Mouse (Mus musculus): ENCODE data around the gene Efemp2. TPM values are rescaled to one million over a fixed set of nuclear protein-coding genes. Genes with fewer than 3 reads are reported as not detected.

Efemp2 gene
- 55.5 and 56.3 TPM in 2 replicates for total RNA-seq (2021)
- long read RNA-seq, transcript Efemp2-201 (10 exons, 1,781 nt): minor isoform, 21 of 81 reads
- long read RNA-seq, transcript Efemp2-204 (11 exons, 1,557 nt): major isoform, 44 of 81 reads
- long read RNA-seq, partial matches to known transcripts: 3 of 81 reads
- long read RNA-seq, other reads (novel, unspliced or antisense): 11 of 81 reads

DNA sequence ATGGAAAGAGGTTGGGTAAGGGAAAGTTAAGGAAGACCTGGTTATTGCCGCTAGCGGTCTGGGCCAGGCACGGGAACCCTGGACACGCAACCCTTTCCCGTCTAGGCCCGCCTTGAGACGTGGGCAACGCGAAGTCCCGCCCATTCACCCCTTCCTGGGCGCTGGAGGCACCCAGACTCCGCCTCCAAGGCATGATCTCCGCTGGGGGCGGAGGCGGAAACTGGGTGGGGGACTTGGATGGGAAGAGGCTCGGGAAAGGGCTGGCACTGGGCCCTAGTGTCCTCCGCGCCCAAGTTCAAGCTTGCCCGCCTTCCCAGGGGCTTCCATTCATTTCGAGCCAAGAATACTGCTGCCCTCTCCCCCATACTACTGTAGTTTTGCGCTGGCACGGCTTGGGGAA lies at the start of gene Efemp2:
TSS of gene Efemp2 (plus strand) at position 235 of the 400 bp plus-strand sequence.
- peak; percentile 90 for DNase-seq

GRCm38 (mm10) chr19:5424092-5424781 lies 49.5 kb upstream of the Efemp2 start:
- peak; percentile 76 for DNase-seq

GRCm38 (mm10) chr19:5424782-5425741 lies 48.7 kb upstream of the Efemp2 start, which contains the start of the genes Drap1 and AI837181:
Drap1 (minus strand) TSS chr19:5424979.
AI837181 (plus strand) TSS chr19:5425144.
- peak; percentile 97 for DNase-seq

DNA sequence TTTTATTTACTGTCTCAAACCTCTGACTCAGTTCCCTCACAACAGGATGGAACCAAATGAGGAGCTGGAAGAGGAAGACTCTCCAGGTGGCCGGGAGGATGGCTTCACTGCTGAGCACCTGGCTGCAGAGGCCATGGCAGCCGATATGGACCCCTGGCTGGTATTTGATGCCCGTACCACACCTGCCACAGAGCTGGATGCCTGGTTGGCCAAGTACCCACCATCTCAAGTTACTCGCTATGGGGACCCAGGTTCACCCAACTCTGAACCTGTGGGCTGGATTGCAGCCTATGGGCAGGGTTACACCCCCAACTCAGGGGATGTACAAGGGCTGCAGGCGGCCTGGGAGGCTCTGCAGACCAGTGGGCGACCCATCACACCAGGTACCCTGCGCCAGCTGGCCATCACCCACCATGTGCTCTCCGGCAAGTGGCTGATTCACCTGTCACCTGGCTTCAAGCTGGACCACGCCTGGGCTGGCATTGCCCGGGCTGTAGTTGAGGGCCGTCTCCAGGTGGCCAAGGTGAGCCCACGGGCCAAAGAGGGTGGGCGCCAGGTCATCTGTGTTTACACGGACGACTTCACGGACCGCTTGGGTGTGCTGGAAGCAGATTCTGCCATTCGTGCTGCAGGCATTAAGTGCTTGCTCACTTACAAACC lies 47.7 kb upstream of the Efemp2 start:
- no peak for DNase-seq

GRCm38 (mm10) chr19:5426640-5427290 lies 47.0 kb upstream of the Efemp2 start:
- DNase-seq: no peak

DNA sequence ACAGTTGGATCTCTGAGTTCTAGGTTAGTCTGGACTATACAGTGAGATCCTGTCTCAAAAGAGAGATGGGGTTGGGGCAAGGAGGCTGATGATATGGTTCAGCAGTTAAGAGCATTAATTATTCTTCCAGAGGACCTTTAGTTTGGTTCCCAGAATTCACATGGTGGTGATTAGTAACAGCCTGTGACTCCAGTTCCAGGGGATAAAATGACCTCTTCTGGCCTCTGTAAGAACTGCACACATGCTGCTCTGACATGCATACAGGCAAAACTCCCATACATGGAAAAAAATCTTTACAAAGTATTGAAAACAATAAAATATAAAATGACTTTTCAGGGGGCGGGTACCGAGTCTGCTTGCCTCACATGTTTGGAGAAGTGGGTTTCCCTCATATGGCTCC lies 45.7 kb upstream of the Efemp2 start:
- no peak for DNase-seq

DNA sequence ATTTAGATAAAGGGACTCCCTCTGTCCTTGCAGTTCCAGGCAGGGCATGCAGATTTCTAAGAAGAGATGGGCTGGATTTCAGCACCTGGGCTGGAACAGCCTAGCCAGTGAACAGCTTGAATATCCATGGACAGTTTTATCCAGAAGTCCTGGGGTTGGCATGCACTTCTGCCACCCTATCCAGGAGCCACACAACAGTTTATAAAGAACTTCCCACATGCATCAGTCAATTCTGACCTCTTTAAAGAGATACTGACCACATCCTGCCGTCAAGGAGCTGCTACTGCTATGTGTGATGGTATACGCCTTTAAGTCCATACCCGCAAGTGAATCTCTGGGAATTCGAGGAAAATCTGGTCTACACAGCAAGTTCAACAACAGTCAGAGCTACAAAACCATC lies 44.5 kb upstream of the Efemp2 start:
- DNase-seq: no peak

GRCm38 (mm10) chr19:5429806-5430205 lies 43.9 kb upstream of the Efemp2 start:
- DNase-seq: peak; percentile 88

DNA sequence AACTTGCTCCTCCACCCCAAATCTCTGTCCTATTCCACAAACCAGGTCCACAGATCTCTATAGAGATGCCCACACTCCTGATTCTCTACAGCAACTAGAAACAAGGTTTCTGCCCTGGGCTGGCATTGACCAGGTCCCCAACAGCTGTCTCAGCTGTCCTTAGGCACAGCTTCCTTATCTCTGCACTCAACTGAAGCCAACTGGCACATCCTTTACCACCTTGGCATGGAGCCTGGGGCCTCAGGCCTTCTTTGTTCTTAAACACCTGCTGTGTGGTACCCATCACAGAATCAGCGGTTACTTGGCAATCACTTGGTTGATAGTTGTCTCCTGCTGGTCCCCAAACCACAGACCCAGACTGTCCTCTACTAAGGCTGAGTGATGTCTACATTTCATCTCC lies 43.3 kb upstream of the Efemp2 start:
- no peak for DNase-seq

DNA sequence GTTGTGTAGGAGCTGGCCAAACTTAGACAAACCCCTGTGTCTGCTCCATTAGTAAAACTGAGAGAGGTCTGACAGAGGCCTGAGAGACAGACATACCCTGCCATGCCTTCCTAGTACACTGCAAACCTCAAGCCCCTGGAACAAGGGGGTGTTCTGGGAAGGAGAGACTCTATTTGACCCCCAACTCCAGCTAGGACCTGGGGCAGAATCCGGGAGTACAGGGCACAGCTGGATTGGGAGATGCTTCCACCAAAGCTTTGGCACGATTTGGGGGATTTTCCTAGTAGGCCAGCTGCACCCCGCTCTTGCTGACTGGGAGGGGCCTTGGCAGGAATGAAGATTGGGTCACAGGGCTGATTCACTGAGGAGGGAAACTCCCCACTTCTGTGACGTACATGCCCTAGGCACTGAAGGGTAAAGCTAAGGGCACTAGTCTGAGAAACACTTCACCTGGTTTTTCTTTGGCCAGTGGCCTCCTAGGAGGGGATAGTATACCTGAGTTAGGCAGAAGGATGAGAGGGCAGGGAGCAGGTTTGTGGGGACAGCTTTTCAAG lies 41.8 kb upstream of the Efemp2 start:
- DNase-seq: no peak

- peak; percentile 58 for DNase-seq
These were observed 40.5 kb upstream of the Efemp2 start for GRCm38 (mm10) chr19:5432992-5433852.

DNA sequence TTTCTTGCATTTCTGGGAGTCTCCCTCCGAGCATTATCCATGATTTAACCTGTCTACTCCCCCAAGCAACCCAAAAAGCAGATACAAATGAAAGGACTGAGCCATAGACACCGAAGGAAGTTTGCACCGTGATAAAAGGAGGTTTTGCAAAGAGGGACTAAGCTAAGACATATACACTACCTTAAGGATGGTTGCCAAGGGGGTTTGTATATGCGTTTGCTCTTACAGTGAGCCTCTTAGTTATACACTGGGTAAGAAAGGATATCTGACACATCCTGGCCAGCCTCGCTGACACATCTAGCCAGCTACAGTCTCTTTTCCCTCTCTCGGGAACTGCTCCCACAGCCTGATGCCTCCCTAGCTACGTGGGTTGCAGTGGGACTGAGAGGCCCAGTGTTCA lies 39.8 kb upstream of the Efemp2 start:
- no peak for DNase-seq

GRCm38 (mm10) chr19:5444371-5444908 lies 29.3 kb upstream of the Efemp2 start:
- no peak for DNase-seq

DNA sequence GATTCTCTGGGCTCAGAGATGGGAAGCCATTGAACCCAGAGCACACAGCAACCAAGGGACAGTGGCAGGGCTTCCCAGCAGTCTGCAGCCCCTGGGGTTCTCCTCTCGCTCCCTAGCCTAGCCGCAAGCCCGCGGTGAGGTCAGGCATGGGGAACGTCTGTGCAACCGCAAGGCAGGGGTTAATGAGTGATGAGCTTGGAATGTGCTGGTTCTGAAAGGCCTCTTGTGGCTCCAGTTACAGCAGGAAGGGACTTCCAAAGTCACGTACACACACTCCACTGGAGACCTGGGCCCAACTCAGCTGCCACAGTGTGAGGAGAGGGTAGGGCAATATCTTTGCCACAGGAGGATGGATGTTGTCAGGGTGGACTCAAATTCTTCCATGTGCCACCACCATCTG lies 28.8 kb upstream of the Efemp2 start:
- no peak for DNase-seq

GRCm38 (mm10) chr19:5445747-5446146 lies 28.0 kb upstream of the Efemp2 start:
- DNase-seq: no peak

DNA sequence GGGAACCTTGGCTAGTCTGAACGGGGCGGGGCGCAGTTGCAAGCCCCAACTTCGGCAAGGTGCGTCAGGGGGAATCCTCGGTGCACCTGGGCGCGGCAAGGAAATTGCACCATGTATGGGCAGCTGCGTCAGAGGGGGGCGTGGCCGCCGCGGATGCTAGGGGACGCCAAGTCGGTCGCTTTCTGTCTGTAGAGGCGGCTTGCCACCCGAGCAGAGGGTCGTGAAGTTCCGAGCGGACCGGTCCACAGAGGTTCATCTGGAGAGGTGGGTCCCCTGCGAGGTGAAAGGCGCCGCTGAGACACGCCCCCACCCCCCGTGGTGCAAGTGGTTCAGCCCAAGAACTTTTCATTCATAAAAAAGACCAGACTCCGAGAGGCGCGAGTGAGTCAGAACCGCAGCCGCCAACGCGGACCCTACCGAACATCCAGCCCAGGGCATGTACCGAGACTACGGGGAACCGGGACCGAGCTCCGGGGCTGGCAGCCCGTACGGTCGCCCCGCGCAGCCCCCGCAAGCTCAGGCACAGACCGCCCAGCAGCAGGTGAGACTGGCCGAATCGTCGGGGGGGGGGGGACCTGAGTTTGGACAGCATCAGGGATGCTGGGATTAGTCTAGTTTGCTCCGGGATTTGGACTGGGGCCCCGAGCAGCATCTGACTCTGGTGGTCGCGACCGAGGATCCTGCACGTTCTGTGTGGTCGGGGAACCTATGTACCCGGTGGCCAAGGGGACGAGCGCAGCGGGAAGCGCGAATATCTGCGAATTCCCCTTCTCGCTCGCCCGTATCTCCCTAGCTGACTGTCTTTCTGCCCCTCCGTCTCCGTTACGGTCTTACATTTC lies 26.0 kb upstream of the Efemp2 start, which contains the start of gene Fosl1:
TSS of gene Fosl1 (plus strand) at position 33 of the 839 bp plus-strand sequence.
- peak; percentile 73 for DNase-seq

DNA sequence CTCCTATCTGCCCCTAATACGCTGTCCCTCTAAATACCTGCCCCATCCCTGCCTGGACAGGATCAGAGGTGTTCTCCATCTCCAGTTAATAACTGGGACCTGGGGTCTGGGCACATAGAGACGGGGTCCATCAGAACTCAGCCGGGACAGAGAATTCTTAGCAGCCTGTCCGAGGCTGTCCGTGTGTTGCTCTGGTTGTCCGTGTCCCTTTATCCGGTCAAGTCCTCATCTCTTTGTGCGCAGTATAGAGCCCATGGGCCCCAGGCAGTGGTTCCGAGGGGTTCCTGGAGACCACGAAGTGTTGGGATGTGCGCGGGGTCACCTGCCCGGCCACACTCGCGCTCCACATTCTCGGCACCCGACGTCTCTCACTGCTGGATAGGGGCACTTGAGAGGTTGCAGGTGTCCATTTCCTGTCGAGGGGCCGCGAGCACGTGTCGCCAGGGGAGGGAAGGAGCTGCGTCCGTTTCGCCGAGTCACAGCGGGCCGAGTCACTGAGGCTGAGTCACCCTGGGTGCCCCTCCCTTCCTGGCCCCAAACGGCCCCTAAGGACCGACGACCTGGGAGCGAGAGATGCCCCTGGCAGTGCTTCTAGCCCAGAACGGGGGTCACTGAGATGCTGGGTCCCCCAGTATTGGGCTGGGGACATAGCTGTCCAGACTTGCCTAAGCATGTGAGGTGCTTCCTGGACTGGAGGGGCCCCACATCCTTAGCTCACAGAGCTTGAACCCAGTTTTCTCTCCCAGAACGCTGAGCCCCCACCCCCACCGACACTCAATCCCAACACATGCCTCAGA lies 25.2 kb upstream of the Efemp2 start:
- DNase-seq: peak; percentile 55

- DNase-seq: no peak
These were observed 24.1 kb upstream of the Efemp2 start for GRCm38 (mm10) chr19:5449673-5450072.

All from adrenal gland, postnatal 25 days (tissue).